Mouse (Mus musculus): ENCODE measurements at regions not wholly inside any gene's neighbourhood (a gene's known extent, or its start where the extent isn't known, plus 50 kb on each side); places are given as distances from the start of the nearest gene placed in this dataset.

DNA sequence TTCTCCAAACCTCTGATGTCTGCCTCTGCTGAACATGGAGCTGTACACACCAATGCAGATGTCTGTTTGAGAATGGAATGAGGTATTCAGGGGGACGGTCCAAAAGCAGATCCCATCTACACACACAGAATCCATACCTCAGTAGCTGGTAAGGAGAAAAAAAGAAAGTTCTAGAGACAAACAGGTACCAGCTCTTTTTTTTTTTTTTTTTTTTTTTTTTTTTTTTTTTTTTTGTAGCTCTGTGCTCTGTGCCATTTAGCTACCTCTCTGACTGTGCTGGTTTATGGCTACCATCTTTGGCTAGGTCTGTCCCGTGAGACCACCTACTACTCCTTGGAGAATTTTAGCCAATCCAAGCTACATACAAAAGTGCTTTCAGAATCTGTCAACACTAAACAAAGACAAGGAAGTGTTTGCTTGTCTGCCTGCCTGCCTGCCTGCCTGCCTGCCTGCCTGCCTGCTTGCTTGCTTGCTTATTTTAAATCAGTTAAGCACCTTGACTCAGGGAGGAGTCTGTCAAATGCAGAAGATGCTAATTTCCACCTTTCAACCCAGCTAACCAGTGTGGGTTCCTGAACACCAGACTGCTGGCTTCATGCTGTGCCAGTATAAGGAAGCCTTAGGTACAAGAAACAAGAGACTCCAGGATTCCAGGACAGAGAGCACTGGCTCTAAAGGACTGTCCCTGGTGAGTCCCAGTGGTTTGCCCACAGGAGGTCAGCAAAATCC lies 190.0 kb upstream of the Cdh5 start:
- no peak for TF ChIP-seq POLR2A (IDR thresholded peaks at IDR 0.05; ENCODE audit: insufficient read depth, low read depth, low read length)
- no peak for TF ChIP-seq CTCF (IDR thresholded peaks at IDR 0.05)

Measured in heart, adult 2 months (tissue).